Mouse (Mus musculus) left cerebral cortex, adult 11 months (tissue): ENCODE data around the gene Ankdd1b.

Source experiments
- DNase-seq: peaks from one replicate; pipeline ENCODE4 v3.0.0; 2022; ENCODE audit warnings: low spot score

The Ankdd1b gene

GRCm38 (mm10) chr13:96470957-96471356 is at the start of gene Ankdd1b:
Ankdd1b (minus strand) TSS chr13:96471198.
- DNase-seq: no peak

- DNase-seq: no peak
Observed at GRCm38 (mm10) chr13:96517335-96517734, 46.3 kb upstream of the Ankdd1b start.

- no peak for DNase-seq
Observed at GRCm38 (mm10) chr13:96516249-96516648, 45.3 kb upstream of the Ankdd1b start.

- DNase-seq: no peak
Observed at GRCm38 (mm10) chr13:96514154-96514942, 43.4 kb upstream of the Ankdd1b start.

GRCm38 (mm10) chr13:96511893-96512292 is 40.9 kb upstream of the Ankdd1b start:
- no peak for DNase-seq

- no peak for DNase-seq
Observed at GRCm38 (mm10) chr13:96511262-96511661, 40.3 kb upstream of the Ankdd1b start.

- DNase-seq: no peak
Observed at GRCm38 (mm10) chr13:96510635-96511034, 39.6 kb upstream of the Ankdd1b start.

- no peak for DNase-seq
Observed at GRCm38 (mm10) chr13:96507541-96507940, 36.5 kb upstream of the Ankdd1b start.

GRCm38 (mm10) chr13:96506313-96506712 is 35.3 kb upstream of the Ankdd1b start:
- no peak for DNase-seq

GRCm38 (mm10) chr13:96505661-96506060 is 34.7 kb upstream of the Ankdd1b start:
- DNase-seq: no peak

- no peak for DNase-seq
Observed at GRCm38 (mm10) chr13:96499891-96500290, 28.9 kb upstream of the Ankdd1b start.

- no peak for DNase-seq
Observed at GRCm38 (mm10) chr13:96496630-96497029, 25.6 kb upstream of the Ankdd1b start.

GRCm38 (mm10) chr13:96490433-96490832 is 19.4 kb upstream of the Ankdd1b start, which contains the start of gene Gm17622:
Gm17622 (plus strand) TSS chr13:96490733.
- DNase-seq: no peak

- no peak for DNase-seq
Observed at GRCm38 (mm10) chr13:96487968-96488367, 17.0 kb upstream of the Ankdd1b start.

- no peak for DNase-seq
Observed at GRCm38 (mm10) chr13:96487230-96487629, 16.2 kb upstream of the Ankdd1b start.

- no peak for DNase-seq
Observed at GRCm38 (mm10) chr13:96478991-96479390, 8.0 kb upstream of the Ankdd1b start.

- DNase-seq: no peak
Observed at GRCm38 (mm10) chr13:96477226-96477625, 6.2 kb upstream of the Ankdd1b start.

GRCm38 (mm10) chr13:96470556-96470955 is 442 bp downstream of the Ankdd1b start:
- no peak for DNase-seq

GRCm38 (mm10) chr13:96468678-96469077 is 2.3 kb downstream of the Ankdd1b start:
- DNase-seq: no peak

GRCm38 (mm10) chr13:96465315-96465714 is 5.7 kb downstream of the Ankdd1b start:
- DNase-seq: no peak

- DNase-seq: no peak
Observed at GRCm38 (mm10) chr13:96462644-96463043, 8.4 kb downstream of the Ankdd1b start.

GRCm38 (mm10) chr13:96458606-96459005 is 12.4 kb downstream of the Ankdd1b start:
- no peak for DNase-seq

GRCm38 (mm10) chr13:96458018-96458417 is 13.0 kb downstream of the Ankdd1b start:
- DNase-seq: no peak

- DNase-seq: no peak
Observed at GRCm38 (mm10) chr13:96457566-96457965, 13.4 kb downstream of the Ankdd1b start.
